Mouse (Mus musculus) intestine, embryonic 14.5 days (tissue): Measurements from ENCODE around the gene Gm20671. TPM values are rescaled to one million over a fixed set of nuclear protein-coding genes. Genes with fewer than 3 reads are reported as not detected.

Experiments
- ATAC-seq: fragments of 200-750 bp; cut with Nextera tagmentation; replicated peaks from 2 replicates; pipeline ENCODE4 v1.8.0; 2017; ENCODE audit warnings: low read depth, moderate number of reproducible peaks, moderate TSS enrichment, moderate library complexity; ENCODE audit not compliant: low FRiP score, low TSS enrichment
- DNase-seq: peaks from one replicate; pipeline ENCODE4 v3.0.0-alpha.2; 2018; ENCODE audit warnings: low spot score
- H3K27ac ChIP-seq: fragments of 300-500 bp; sonication (generic); 2 replicates; pipeline ENCODE4 v1.5.1; 2014; ENCODE audit warnings: low read depth, mild to moderate bottlenecking, control low read depth
- H3K27me3 ChIP-seq: fragments of 300-500 bp; sonication (generic); replicated peaks from 2 replicates; pipeline ENCODE4 v1.6.1; 2014; ENCODE audit warnings: low read length, control low read depth; ENCODE audit not compliant: control insufficient read depth, insufficient read depth
- H3K36me3 ChIP-seq: fragments of 300-500 bp; sonication (generic); 2 replicates; pipeline ENCODE4 v1.6.1; 2014; ENCODE audit warnings: low read length, control low read depth; ENCODE audit not compliant: control insufficient read depth, insufficient read depth
- H3K4me1 ChIP-seq: fragments of 300-500 bp; sonication (generic); replicated peaks from 2 replicates; pipeline ENCODE4 v1.6.1; 2014; ENCODE audit warnings: low read length, control low read depth, mixed read lengths; ENCODE audit not compliant: control insufficient read depth, insufficient read depth
- H3K4me2 ChIP-seq: fragments of 300-500 bp; sonication (generic); 2 replicates; pipeline ENCODE4 v1.6.1; 2014; ENCODE audit warnings: low read length
- H3K4me3 ChIP-seq: fragments of 300-500 bp; sonication (generic); 2 replicates; pipeline ENCODE4 v1.5.1; 2014; ENCODE audit warnings: low read depth, low read length, control low read depth, mixed read lengths
- H3K9ac ChIP-seq: fragments of 300-500 bp; sonication (generic); 2 replicates; pipeline ENCODE4 v1.6.1; 2014; ENCODE audit warnings: mild to moderate bottlenecking, low read length
- H3K9me3 ChIP-seq: fragments of 300-500 bp; sonication (generic); 2 replicates; pipeline ENCODE4 v1.6.1; 2016; ENCODE audit warnings: low read length, control low read depth; ENCODE audit not compliant: control insufficient read depth
- WGBS: fragments of 180-500 bp; shearing (Covaris S2); extraction: QIAGEN DNeasy Blood & Tissue Kit; methylation state at CpG from one replicate; pipeline ENCODE4 v1.1.7; 2014; 5-methylcytosine and 5-hydroxymethylcytosine counted together
- polyA plus RNA-seq: library from polyadenylated mRNA; unstranded; fragments of >200 nt; fragmentation: Nextera tagmentation; extraction: Ambion mirVana; gene quantifications from 2 replicates; pipeline ENCODE4 v1.2.1, GENCODE M21; 2014

Gene Gm20671
- polyA plus RNA-seq, 1 experiment from 2014 or later = not detected

DNA sequence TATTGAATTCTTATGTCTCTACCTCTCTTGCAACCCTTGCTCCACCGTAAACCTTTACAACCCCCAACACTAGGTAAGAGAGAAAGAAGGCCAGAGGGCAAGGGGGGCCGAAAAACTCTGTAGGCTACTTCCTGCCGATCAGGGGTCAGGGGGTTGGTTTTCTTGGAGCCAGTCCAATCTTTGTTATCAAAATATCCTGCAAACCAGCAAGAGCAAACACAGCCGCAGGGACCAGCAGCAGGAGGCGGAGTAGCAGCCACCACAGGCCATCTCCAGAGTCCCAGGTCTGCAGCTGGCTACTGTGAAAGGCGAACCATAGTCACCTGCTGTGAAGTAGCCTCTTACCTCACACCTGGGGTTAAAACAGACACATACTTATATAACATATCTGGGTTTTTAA is 108.0 kb downstream of the Gm20671 start:
- WGBS = 50% methylated on average over 6 of the region's 6 CpGs
- no peak overlapping the region for H3K9ac ChIP-seq
- H3K4me3 ChIP-seq = no peak overlapping the region
- H3K4me2 ChIP-seq = no peak overlapping the region
- H3K36me3 ChIP-seq = no peaks in the 10 kb centered on the region
- ATAC-seq (no peak), DNase-seq (peak; percentile 52)
- H3K27ac ChIP-seq = no peak overlapping the region
- no peaks in the 10 kb centered on the region for H3K9me3 ChIP-seq
- no peaks in the 10 kb centered on the region for H3K27me3 ChIP-seq
- H3K4me1 ChIP-seq = no peaks in the 10 kb centered on the region; the same call in 1 of the 2 replicates

DNA sequence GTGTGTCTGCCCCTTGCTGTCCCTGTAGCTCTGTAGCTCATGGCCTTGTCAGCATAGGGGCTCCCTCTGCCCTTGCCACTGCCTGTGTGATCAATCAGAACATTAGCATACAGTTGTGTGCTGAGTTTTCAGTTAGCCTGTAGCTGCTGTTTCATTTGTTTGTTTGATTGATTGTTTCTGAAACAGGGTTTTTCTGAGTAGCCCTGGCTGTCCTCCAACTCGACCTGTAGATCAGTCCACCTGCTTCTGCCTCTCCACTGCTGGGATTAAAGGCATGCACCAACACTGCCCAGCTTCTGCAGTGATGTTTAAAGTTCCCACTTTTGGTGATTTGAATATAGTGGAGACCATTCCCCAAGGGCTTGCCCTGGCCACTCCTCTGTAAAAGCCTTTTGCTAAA is 109.2 kb downstream of the Gm20671 start:
- 40% methylated on average over 1 of the region's 1 CpGs for WGBS
- Histone ChIP-seq H3K27me3 (no peaks in the 10 kb centered on the region), H3K9ac (no peak overlapping the region), H3K36me3 (no peaks in the 10 kb centered on the region), H3K4me3 (no peak overlapping the region), H3K4me2 (no peak overlapping the region), H3K27ac (no peak overlapping the region), H3K4me1 (no peaks in the 10 kb centered on the region; the same call in 1 of the 2 replicates), H3K9me3 (no peaks in the 10 kb centered on the region)
- ATAC-seq (no peak), DNase-seq (peak; percentile 40)

DNA sequence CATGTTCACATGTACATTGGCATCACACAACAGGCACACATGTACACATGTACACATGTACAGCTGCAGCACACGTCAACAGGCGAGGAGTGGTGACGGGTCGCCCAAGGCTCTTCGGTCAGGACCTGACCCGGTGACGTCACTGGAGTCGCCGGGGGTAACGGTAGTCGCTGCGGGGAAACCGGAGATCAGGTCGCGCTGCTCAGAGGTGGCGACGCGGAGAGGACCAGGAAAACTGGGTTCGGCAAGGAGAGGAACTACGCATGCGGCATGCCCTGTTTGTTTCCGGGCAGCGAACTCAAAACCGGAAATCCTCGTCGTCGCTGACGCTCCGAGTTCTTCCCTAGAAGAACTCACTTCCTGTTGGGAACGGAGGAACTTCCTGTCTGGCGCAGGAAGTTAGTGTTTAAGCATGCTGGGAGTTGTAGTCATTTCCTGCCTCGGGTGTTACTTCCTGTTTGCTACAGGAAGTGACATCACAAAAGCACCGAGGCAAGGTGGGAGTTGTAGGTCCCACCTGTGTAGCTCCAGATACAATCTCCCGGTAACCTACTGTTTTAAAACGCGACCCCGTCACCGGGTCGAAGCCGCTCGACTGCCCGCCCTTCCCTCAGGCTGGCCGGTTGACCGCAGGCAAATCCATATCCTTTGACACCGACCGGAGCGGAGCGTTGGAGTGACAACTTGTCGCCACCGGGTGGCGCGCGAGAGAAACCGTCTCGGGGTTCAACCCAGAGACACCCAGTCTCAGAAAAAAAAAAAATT is 113.0 kb downstream of the Gm20671 start:
- Histone ChIP-seq H3K27me3 (no peaks in the 10 kb centered on the region), H3K9ac (peak overlapping the region; percentile 52), H3K4me2 (peak overlapping the region; percentile 74), H3K9me3 (no peaks in the 10 kb centered on the region), H3K4me1 (no peaks in the 10 kb centered on the region), H3K36me3 (no peaks in the 10 kb centered on the region), H3K27ac (peak overlapping the region; percentile 92), H3K4me3 (peak overlapping the region; percentile 57)
- WGBS = under 1% methylated on average over 55 of the region's 55 CpGs
- peak; percentile 96 for ATAC-seq
- DNase-seq = peak; percentile 100

DNA sequence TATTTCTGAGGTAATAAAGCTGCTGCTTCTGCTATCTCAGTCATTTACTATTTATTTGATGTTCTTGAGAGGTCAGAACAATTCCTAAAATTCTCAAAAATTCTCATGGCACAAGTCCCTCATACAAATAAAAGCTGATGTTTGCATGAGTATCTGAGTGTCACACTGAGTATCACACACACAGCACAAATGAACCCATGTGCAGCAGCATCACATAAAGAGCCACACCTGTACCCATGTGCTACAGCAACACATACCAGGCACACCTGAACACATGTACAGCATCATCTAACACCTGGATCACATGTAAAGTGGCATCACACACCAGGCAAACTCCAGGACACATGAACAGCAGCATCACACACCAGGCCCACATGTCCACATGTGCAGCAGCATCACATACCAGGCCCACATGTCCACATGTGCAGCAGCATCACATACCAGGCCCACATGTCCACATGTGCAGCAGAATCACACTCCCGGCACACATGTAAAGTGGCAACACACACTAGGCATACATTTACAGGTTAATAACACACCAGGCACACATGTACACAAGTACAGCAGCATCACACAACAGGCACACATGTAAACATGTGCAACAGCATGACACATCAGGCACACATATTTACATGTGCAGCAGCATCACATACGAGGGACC is 113.7 kb downstream of the Gm20671 start:
- H3K27ac ChIP-seq = peak overlapping the region; percentile 92
- peak overlapping the region; percentile 52 for H3K9ac ChIP-seq
- H3K36me3 ChIP-seq = no peaks in the 10 kb centered on the region
- ATAC-seq = no peak; the same call in 1 of the 2 replicates
- no peaks in the 10 kb centered on the region for H3K9me3 ChIP-seq
- peak overlapping the region; percentile 74 for H3K4me2 ChIP-seq
- peak overlapping the region; percentile 57 for H3K4me3 ChIP-seq
- DNase-seq = no peak
- no peaks in the 10 kb centered on the region for H3K4me1 ChIP-seq
- no peaks in the 10 kb centered on the region for H3K27me3 ChIP-seq
- 25% methylated on average over 2 of the region's 2 CpGs for WGBS

DNA sequence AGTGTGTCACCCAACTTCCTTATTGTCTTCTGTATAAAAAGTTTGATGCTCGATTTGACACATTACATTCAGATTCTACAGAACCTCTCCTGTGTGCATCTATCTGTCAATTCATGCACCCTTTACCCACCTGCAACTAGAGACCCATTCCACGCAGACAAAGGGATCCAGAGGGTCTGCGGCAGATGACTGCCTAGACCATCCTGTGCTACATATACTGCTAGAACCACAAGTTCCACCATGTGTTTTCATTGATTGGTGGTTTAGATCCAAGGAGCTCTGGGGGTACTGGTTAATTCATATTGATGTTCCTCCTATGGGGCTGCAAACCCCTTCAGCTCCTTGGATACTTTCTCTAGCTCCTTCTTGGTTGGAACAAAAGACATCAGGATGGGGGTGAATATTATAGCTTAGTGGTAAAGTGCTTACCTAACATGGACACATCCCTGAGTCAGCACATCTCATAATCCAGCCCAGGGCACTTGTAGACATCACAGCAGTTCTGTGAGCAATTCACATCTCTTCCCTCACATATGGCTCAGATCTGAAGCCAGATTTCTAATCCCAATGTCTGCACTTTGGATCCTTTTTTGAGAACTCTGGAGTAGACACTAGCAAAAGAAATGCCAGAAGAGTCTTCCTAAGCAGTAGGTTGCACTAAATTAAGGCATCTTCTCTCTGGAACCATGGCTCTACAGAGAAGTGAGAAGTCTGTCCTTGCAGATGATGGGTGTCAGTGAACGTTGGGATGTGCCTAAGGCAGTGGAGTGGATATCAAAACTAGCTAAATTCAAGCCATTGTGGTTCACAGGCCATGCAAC is 114.5 kb downstream of the Gm20671 start:
- ATAC-seq (no peak), DNase-seq (peak; percentile 49)
- Histone ChIP-seq H3K4me1 (no peaks in the 10 kb centered on the region), H3K27me3 (no peaks in the 10 kb centered on the region), H3K36me3 (no peaks in the 10 kb centered on the region), H3K27ac (peak overlapping the region; percentile 92; the same call in 1 of the 2 replicates), H3K9me3 (no peaks in the 10 kb centered on the region), H3K4me2 (peak overlapping the region; percentile 74), H3K4me3 (peak overlapping the region; percentile 57; the same call in 1 of the 2 replicates), H3K9ac (peak overlapping the region; percentile 52; the same call in 1 of the 2 replicates)
- 61% methylated on average over 4 of the region's 4 CpGs for WGBS

DNA sequence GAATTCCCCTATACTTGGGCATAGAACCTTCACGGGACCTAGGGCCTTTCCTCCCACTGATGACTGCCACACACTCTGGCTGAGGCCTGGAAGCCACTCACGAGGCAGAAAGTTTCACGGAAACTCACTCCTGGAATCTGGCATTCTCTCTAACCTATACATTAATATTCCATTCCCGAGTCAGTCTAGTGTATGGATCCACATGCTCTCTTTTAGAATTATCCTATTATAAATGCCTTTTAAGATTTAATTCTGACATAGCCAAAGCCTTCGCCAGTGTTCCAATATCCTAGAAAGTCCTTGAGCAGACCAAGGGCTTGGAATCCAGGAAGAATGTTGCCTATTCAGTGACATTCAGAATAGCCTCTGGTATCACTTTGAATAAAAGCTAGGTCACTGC is 115.4 kb downstream of the Gm20671 start:
- Histone ChIP-seq H3K27me3 (no peaks in the 10 kb centered on the region), H3K36me3 (no peaks in the 10 kb centered on the region), H3K9me3 (no peaks in the 10 kb centered on the region), H3K9ac (no peak overlapping the region), H3K4me1 (no peaks in the 10 kb centered on the region), H3K4me2 (no peak overlapping the region), H3K27ac (no peak overlapping the region), H3K4me3 (no peak overlapping the region)
- ATAC-seq (no peak), DNase-seq (no peak)
- WGBS = 82% methylated on average over 5 of the region's 5 CpGs

DNA sequence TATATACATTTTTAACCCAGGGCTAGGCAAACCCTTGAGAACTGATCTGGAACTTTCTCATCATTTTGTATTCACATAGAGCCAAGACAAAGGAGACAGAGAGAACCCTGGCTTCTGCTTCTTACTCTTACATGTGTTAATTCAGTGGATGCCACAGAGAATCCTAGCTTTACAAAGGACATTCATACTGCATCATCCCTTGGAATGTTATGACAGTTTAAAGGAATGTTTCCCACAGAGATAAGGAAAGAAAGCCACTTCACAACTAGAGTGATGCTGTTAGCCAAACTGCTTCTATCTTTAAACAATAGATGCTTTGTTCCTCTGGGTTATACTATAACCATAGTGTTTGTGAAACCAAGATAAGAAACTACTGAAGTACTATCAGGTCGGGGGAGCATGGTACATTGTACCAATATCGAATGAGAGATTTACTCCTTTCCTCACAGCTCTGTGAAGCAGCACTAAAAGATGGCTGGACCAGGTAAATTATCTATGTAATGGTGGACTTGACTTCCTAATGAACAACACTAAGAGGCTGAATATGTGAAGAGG is 120.6 kb downstream of the Gm20671 start:
- H3K9me3 ChIP-seq = no peaks in the 10 kb centered on the region
- no peaks in the 10 kb centered on the region for H3K4me1 ChIP-seq
- no peak overlapping the region for H3K4me3 ChIP-seq
- ATAC-seq = 0 out of 2 replicates have a peak, but pooled peaks have one; percentile 58
- no peak overlapping the region for H3K27ac ChIP-seq
- no peaks in the 10 kb centered on the region for H3K27me3 ChIP-seq
- H3K4me2 ChIP-seq = no peak overlapping the region
- no peak for DNase-seq
- H3K36me3 ChIP-seq = no peaks in the 10 kb centered on the region
- no peak overlapping the region for H3K9ac ChIP-seq
- WGBS = 65% methylated on average over 2 of the region's 2 CpGs

DNA sequence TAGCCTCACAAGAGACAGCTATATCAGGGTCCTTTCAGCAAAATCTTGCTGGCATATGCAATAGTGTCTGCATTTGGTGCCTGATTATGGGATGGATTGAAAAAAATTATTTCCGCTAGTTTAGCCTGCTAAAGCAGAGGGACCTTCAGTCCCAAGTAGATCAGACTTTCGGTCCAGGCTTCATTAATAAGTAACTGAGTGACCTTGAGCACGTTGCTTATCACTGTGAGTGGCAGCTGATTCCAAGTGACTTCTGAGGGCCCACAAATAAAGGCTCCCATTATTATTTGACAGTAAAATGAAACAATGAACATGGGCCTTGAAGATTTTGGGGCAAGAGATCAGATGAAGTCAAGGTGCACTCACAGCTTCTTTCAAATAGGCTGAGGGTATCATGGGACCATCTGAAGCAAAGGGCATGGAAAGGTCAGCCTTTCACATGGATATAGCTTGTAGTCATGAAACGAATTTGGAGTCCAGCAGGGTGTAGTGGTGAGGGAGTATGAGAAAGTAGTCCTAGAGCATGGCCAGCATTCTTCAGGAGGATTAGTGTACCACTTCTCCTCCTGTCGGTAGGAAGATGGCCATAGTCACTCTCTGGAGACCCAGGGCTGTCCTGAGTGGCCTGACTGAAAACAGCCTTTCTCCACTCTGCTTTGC is 129.6 kb downstream of the Gm20671 start:
- H3K27ac ChIP-seq = 0 out of 2 replicates have a peak overlapping the region, but pooled peaks have one; percentile 16
- 69% methylated on average over 5 of the region's 5 CpGs for WGBS
- ATAC-seq = peak; percentile 70; the same call in 1 of the 2 replicates

More for the DNA sequence above, 129.6 kb downstream of the Gm20671 start:
- no peaks in the 10 kb centered on the region for H3K9me3 ChIP-seq
- no peaks in the 10 kb centered on the region for H3K27me3 ChIP-seq
- H3K4me1 ChIP-seq = no peaks in the 10 kb centered on the region
- H3K36me3 ChIP-seq = no peaks in the 10 kb centered on the region
- peak; percentile 54 for DNase-seq
- H3K9ac ChIP-seq = no peak overlapping the region
- H3K4me3 ChIP-seq = no peak overlapping the region
- no peak overlapping the region for H3K4me2 ChIP-seq
